Mouse (Mus musculus) stomach, adult 2 months (tissue): ENCODE results near the gene Pramel1. TPM values are rescaled to one million over a fixed set of nuclear protein-coding genes. Genes with fewer than 3 reads are reported as not detected.

Experiments
- polyA plus RNA-seq: library from polyadenylated mRNA; depleted of rRNA; stranded (reverse); fragments of >200 nt; gene quantifications from 2 replicates; pipeline ENCODE4 v1.2.3, GENCODE M21; 2012; rRNA removed

Pramel1 gene
- not detected in 2 replicates for polyA plus RNA-seq

DNA sequence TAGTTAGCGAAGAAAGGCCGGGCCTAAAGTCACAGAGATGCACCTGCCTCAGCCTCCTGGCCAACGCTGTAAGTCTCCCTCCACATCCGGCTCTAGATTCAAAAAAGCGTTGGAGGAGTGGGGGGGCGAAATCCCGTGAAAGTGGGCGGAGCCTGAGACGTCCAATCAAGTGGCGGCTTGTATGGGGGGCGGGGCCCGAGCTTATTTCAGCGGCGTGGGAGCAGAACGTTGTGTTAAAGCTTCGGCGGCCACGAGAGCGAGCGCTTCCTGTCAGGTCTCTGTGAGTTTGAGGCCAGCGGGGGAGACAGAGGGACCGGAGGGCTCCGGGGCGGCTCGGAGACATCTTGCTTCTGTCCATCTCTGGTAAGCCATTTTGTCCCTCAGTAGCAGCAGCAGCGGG, at the start of gene Pramel1:
Gene Pramel1 (plus strand): TSS at position 248 of the 400 bp plus-strand sequence.

DNA sequence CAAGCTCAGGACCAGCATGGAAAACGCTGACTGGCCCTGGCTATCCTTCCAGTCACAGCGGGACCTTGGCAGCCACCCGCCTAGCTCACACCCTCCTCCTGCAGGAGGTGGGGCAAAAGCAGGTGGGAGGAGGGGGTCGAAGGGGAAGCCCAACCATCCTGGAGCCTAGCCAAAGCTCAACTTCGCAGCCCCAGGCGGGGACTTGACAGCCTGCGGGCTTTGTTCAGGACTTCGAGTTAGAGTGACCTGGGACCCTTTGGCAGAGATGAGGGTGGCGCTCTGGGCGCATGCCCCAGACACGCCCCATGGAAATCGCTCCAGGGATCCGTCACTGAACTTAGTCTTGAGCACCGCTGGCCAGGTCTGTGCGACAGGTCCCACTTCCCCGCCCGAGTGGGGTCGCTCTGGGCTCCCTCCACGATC, 44.7 kb upstream of the Pramel1 start, which contains the start of gene Lrrc38:
Gene Lrrc38 (plus strand): TSS at position 274 of the 423 bp plus-strand sequence.

DNA sequence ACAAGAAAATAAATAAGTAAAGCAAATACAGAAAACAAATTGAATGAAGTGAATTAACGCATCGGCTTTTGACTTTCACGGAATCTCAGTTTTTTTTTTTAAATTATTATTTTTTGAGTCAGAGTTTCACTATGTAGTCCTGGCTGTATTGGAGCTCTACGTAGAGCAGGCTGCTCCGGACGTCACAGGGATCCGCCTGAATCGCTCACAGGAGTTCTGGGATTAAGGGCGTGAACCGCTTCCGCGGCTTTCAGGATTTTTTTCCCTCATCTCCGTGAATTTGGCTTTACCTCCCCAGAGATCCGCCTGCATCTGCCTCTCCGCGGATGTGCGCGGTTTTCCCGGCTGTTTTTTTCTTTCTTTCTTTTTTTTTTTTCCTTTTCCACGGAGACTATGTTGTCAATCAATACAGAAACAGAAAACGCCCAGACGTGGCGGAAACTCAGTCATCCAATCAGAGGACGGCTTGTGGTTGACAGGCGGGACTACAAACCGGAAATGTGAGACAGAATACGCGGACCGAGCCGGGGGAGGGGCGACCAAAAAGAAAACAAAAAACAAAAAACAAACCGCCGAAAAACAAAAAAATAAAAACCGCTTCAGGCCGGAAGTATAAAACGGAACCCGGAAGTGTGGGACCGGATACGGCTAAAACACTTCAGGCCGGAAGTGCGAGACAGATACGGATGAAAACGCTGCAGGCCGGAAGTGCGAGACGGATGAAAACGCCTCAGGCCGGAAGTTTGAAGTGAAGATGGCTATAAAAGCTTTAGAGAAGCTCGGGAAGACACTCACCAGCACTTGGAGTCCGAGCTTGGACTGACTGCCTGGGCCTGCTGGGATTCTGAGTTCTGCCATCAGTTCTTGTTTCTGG, 18.2 kb downstream of the Pramel1 start, which contains the start of gene Pramef8:
Gene Pramef8 (plus strand): TSS at position 208 of the 874 bp plus-strand sequence.

Other genes with a start within 250 kb of the Pramel1 start
- gene Prdm2, start 181.4 kb upstream of the Pramel1 start, polyA plus RNA-seq: 2.3 and 3.6 TPM in 2 replicates
- gene Pdpn, start 94.9 kb upstream of the Pramel1 start, polyA plus RNA-seq: 1.6 and 2.1 TPM in 2 replicates
- gene Lrrc38, start 44.7 kb upstream of the Pramel1 start, polyA plus RNA-seq: not detected in 2 replicates
- gene Pramef8, start 18.0 kb downstream of the Pramel1 start, polyA plus RNA-seq: 1.6 and 2.3 TPM in 2 replicates
- gene Oog4, start 55.9 kb downstream of the Pramel1 start, polyA plus RNA-seq: not detected in 2 replicates
- gene Gm13043, start 116.9 kb downstream of the Pramel1 start, polyA plus RNA-seq: not detected in 2 replicates
- not detected in 2 replicates for gene Gm13040, start 141.5 kb downstream of the Pramel1 start, polyA plus RNA-seq
- gene BC080695, start 157.3 kb downstream of the Pramel1 start, polyA plus RNA-seq: not detected in 2 replicates
- not detected in 2 replicates for gene Gm13057, start 157.3 kb downstream of the Pramel1 start, polyA plus RNA-seq
- gene Gm13083, start 220.6 kb downstream of the Pramel1 start, polyA plus RNA-seq: not detected in 2 replicates